Mouse (Mus musculus): ENCODE results near the gene Car7. TPM values are rescaled to one million over a fixed set of nuclear protein-coding genes. Genes with fewer than 3 reads are reported as not detected.

Gene Car7
- polyA plus RNA-seq (2012; rRNA removed) = 3.5 and 4.7 TPM in 2 replicates

GRCm38 (mm10) chr8:104533971-104534778 lies at the start of gene Car7, which contains the start of gene Nae1:
Gene Car7, plus strand, starts transcription at chr8:104534689.
Gene Nae1, minus strand, starts transcription at chr8:104534637.
- DNase-seq (ENCODE audit: low spot score) = peak; percentile 93

- peak; percentile 33 for DNase-seq (ENCODE audit: low spot score)
These were observed 25.2 kb upstream of the Car7 start, which contains the start of gene Terb1 for GRCm38 (mm10) chr8:104509061-104510006. Gene Terb1, minus strand, starts transcription at chr8:104509910.

GRCm38 (mm10) chr8:104510134-104510533 lies 24.4 kb upstream of the Car7 start:
- no peak for DNase-seq (ENCODE audit: low spot score)

DNA sequence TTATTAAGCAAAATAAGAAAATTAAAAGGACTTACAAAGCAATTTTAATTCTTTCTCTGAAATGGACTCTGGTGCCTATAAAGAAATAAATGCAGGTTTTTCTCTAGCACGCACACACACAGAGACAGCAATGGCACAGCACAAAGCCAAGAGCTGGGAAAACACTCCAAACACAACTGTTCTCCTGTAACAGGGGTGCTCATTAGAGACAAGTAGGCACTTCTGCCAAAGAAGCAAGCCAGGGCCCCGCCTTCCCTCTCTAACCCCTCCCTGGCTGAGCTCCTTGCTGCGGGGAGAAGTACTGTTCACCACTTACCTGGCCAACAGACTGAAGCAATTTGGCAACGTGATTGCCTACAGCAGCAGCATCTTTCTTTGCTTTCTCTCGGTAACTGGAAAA lies 16.6 kb upstream of the Car7 start:
- no peak for DNase-seq (ENCODE audit: low spot score)

GRCm38 (mm10) chr8:104529671-104530070 lies 4.8 kb upstream of the Car7 start:
- no peak for DNase-seq (ENCODE audit: low spot score)

GRCm38 (mm10) chr8:104533551-104533950 lies 938 bp upstream of the Car7 start:
- DNase-seq (ENCODE audit: low spot score) = no peak

- DNase-seq (ENCODE audit: low spot score) = no peak
These were observed 271 bp downstream of the Car7 start for GRCm38 (mm10) chr8:104534779-104535141.

GRCm38 (mm10) chr8:104535378-104535777 lies 889 bp downstream of the Car7 start:
- DNase-seq (ENCODE audit: low spot score) = no peak

DNA sequence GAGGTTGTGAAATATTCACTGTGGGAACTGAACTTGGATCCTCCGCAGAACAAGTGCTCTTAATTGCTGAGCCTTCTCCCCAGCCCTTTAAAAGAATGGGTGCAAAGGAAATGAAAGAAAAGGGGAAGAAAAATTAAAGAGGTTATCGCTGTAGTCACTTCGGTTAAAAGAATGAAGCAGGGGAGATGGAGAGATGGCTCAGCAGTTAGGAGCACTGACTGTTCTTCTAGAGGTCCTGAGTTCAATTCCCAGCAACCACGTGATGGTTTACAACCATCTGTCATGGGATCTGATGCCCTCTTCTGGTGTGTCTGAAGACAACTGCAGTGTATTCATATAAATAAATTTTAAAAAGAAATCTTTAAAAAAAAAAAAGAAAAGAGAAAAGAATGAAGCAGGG lies 1.5 kb downstream of the Car7 start:
- DNase-seq (ENCODE audit: low spot score) = no peak

DNA sequence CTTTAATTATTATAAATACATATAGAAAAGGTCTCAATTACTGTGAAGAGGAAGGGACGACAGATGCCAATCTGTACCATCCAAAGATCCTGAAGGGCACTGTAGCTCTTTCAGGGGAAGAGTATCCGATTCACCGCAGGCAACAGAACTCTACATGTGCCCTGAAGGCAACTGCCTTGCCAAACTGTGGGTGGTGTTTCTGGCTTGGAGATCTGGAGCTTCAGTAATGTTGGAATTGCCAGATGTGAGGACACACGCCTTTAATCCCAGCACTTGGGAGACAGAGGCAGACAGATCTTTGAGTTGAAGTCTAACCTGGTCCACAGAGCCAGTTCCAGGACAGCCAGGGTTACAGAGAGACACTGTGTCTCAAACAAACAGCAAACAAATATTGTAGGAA lies 4.4 kb downstream of the Car7 start:
- no peak for DNase-seq (ENCODE audit: low spot score)

DNA sequence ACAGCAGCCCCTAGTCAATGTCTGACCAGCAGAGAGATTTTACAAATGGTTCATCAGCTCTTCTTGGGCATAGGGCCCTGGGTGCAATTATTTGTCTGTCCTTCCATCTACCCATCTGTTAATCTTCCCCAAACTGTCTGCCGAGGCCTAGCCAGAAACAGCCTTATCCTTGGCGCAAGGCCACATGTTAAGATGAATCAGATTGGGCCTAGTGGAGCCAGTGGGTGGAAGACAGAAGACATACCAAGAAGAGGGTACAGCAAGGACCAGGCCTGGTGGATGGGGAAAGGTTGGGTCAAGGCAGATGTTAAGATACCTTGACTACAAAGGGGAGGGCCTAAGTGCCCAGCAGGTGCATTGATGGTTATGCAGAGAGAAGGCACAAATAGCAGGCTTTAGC lies 5.1 kb downstream of the Car7 start:
- DNase-seq (ENCODE audit: low spot score) = no peak

DNA sequence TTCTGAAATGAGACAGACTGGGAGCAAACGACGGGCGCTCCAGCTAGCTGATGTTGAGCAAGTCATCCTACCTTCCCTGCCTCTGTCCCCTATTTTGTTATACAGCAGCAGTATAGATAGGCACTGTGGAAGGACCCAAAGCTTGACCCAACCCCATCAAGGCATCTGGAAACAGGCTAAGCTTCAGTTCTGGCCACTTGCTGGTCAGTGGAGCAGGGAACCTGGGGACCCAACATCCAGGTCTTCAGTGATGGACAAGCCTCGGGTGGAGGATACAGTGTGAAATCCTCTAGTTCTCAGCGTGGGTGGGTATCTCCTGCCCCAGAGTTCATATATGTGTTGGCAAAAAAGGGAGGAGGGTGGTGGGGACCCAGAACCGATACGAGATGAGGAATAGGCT lies 5.7 kb downstream of the Car7 start:
- DNase-seq (ENCODE audit: low spot score) = no peak

- no peak for DNase-seq (ENCODE audit: low spot score)
These were observed 6.4 kb downstream of the Car7 start for GRCm38 (mm10) chr8:104540710-104541514.

DNA sequence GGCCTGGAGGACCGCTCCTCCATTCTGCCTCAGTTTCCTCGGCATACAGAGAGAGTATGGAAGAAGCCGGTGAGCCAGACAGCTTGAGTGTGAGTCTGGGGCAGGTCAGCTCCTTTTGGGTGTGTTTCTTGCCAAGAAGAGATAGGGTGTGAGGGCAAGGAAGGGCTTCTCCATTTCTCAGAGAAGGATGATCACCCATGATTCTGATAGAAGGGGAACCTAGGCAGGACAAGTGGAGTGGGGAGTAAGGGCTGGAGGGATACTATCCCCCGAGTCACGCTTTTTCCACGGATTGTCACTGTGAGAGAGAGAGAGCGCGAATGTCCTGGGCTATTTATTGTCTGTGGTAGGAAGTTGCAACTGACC lies 7.0 kb downstream of the Car7 start:
- no peak for DNase-seq (ENCODE audit: low spot score)

- DNase-seq (ENCODE audit: low spot score) = no peak
These were observed 7.7 kb downstream of the Car7 start for GRCm38 (mm10) chr8:104542160-104542559.

DNA sequence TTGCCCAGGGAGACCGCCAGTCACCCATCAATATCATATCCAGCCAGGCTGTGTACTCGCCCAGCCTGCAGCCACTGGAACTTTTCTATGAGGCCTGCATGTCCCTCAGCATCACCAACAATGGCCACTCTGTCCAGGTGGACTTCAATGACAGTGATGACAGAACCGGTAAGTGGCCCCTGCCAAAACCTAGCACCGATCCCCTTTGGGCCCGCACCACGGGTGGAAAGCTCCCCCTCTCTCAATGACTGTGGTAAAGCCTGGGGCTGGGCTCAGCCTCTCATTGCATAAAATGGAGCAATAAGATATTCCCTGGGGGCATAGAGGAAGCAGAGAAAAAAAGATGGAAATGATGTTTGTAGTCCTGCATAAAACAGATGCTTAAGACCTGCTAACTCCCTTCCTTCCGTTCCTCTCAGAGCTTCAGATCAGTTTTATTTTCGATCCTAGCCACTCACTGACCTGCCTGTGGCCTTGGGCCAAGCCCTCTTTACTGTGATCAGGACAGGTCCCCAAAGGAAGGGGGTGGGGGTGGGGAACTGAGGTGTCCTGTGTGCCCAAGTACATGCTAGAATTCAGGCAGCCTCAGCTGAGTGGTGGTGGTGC lies 9.1 kb downstream of the Car7 start:
- DNase-seq (ENCODE audit: low spot score) = no peak

DNA sequence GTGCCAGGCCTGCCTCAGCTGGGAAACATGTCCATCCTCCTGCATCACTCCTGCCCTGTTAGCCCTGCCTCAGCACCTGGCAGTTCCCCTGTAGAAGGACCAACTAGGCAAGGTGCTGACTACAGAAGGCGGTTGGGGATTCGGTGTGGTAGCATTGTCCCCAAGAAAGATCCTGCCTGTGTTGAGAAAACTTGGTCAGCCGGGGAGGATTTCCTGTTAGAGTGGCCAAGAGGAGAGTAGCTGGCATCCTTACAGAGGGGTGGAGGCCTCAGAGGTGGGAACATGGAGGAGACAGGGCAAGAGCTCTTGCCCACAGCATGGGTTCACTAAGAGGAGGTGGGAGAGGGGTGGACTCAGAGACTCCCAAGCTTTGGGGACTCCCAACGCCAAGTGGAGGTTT lies 20.7 kb downstream of the Car7 start:
- DNase-seq (ENCODE audit: low spot score) = no peak

DNA sequence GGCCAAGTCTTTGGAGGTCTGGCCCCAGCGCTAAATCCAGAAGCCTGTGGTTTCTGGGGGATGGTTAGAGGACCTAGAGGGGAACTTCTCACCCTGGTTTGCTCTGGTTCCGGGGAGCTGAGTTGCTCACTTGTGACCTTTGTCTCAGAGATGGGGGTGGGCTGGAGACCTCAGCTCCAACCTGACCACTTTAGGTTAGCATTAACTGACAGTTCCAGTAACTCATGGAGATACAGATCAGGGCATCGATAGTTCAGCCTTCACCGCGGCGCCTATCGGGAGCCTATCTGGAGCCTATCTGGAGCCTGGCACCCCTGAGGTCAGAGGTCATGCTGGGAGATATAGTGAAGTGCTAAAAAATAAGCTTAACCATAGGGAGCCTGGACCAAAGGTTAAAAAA lies 22.7 kb downstream of the Car7 start:
- no peak for DNase-seq (ENCODE audit: low spot score)

GRCm38 (mm10) chr8:104560731-104561130 lies 26.2 kb downstream of the Car7 start:
- no peak for DNase-seq (ENCODE audit: low spot score)

GRCm38 (mm10) chr8:104564633-104565456 lies 30.4 kb downstream of the Car7 start:
- DNase-seq (ENCODE audit: low spot score) = peak; percentile 57

DNA sequence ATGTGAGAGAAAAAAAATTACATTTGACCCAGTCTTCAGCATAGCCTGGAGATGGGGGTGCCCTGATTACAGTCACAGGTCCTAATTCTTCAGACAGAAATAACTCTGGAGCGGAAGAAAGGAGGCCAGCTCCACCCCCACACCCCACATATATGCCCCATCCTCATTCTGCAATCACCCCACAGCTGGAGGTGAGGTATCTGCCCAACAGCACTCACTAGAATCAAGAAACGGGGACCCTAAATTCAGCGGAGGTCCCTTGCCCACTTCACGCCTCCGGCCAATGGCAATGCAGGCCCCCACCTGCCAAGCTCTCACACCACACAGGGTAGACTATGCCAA lies 30.9 kb downstream of the Car7 start:
- no peak for DNase-seq (ENCODE audit: low spot score)
